Mouse (Mus musculus) E14TG2a.4 (cell line): ENCODE measurements at regions not wholly inside any gene's neighbourhood (a gene's known extent, or its start where the extent isn't known, plus 50 kb on each side); places are given as distances from the start of the nearest gene placed in this dataset.

ENCODE experiments used
- H3K27me3 ChIP-seq: 2 replicates; pipeline ENCODE4 v1.6.1; 2014; ENCODE audit warnings: low read length, control low read depth; ENCODE audit not compliant: insufficient read depth
- H3K36me3 ChIP-seq: 2 replicates; pipeline ENCODE4 v1.6.1; 2014; ENCODE audit warnings: low read length, control low read depth; ENCODE audit not compliant: insufficient read depth
- H3K4me1 ChIP-seq: replicated peaks from 2 replicates; pipeline ENCODE4 v1.6.1; 2014; ENCODE audit warnings: low read depth, low read length, control low read depth
- H3K4me3 ChIP-seq: replicated peaks from 2 replicates; pipeline ENCODE4 v1.5.1; 2014; ENCODE audit warnings: mild to moderate bottlenecking, low read length
- H3K9me3 ChIP-seq: 2 replicates; pipeline ENCODE4 v1.6.1; 2014; ENCODE audit warnings: low read length, control low read depth
- CTCF ChIP-seq: conservative IDR thresholded peaks from 2 replicates; pipeline ENCODE4 v1.5.1; 2014; ENCODE audit warnings: low read length
- NANOG ChIP-seq: IDR thresholded peaks from 2 replicates; pipeline ENCODE4 v1.6.1; 2014; ENCODE audit warnings: borderline replicate concordance, low read length, mixed read lengths
- POU5F1 ChIP-seq: IDR thresholded peaks from 2 replicates; pipeline ENCODE4 v1.6.1; 2014; ENCODE audit warnings: low read length, borderline replicate concordance

- TF ChIP-seq NANOG: no peak
- H3K9me3 ChIP-seq: no peaks in the 10 kb centered on the region
- H3K36me3 ChIP-seq: no peaks in the 10 kb centered on the region
- no peak overlapping the region for H3K4me3 ChIP-seq
- no peaks in the 10 kb centered on the region; the same call in 1 of the 2 replicates for H3K27me3 ChIP-seq
- peaks cover 10% of the 10 kb centered on the region for H3K4me1 ChIP-seq
Measured at GRCm38 (mm10) chr13:111962155-111962554, 153.4 kb upstream of the Map3k1 start.

- TF ChIP-seq POU5F1 (no peak), NANOG (no peak), CTCF (no peak)
- Histone ChIP-seq H3K27me3 (no peaks in the 10 kb centered on the region; the same call in 1 of the 2 replicates), H3K36me3 (no peaks in the 10 kb centered on the region), H3K4me3 (no peak overlapping the region), H3K9me3 (no peaks in the 10 kb centered on the region), H3K4me1 (peaks cover 10% of the 10 kb centered on the region)
Measured at GRCm38 (mm10) chr13:111966113-111966512, 157.3 kb upstream of the Map3k1 start.

- Histone ChIP-seq H3K4me3 (no peak overlapping the region), H3K9me3 (no peaks in the 10 kb centered on the region), H3K36me3 (no peaks in the 10 kb centered on the region), H3K27me3 (no peaks in the 10 kb centered on the region; the same call in 1 of the 2 replicates), H3K4me1 (peaks cover 10% of the 10 kb centered on the region)
- TF ChIP-seq NANOG (no peak), CTCF (no peak), POU5F1 (no peak)
Measured at GRCm38 (mm10) chr13:111966627-111967026, 157.8 kb upstream of the Map3k1 start.

DNA sequence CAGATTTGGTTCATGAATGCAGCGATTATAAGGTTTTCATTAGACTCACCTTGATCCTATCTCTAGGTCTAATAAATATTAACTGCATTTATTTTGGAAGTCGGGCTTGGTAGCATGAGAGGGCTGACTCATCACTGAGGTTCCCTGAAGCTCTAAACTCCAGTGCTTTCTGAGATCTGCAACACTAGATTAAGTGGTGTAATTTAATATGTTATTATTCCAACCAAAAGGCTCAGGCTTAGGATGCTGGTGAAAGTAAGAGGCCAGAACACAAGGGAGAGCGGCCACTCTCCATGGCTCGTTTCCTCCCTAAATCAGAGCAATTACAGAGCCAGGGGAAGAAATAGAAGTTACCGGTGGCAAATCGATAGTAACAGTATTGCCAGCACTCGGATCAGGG, 159.4 kb upstream of the Map3k1 start:
- H3K36me3 ChIP-seq: no peaks in the 10 kb centered on the region
- H3K4me3 ChIP-seq: no peak overlapping the region
- H3K4me1 ChIP-seq: peaks cover 10% of the 10 kb centered on the region
- TF ChIP-seq POU5F1 (no peak), CTCF (no peak), NANOG (no peak)
- 0 out of 2 replicates have a peak, but pooled peaks cover 3% of the 10 kb centered on the region for H3K9me3 ChIP-seq
- H3K27me3 ChIP-seq: no peaks in the 10 kb centered on the region; the same call in 1 of the 2 replicates

- TF ChIP-seq POU5F1 (no peak), NANOG (no peak), CTCF (no peak)
- Histone ChIP-seq H3K4me1 (peaks cover 18% of the 10 kb centered on the region), H3K36me3 (no peaks in the 10 kb centered on the region), H3K4me3 (no peak overlapping the region), H3K9me3 (0 out of 2 replicates have a peak, but pooled peaks cover 5% of the 10 kb centered on the region), H3K27me3 (peaks cover 8% of the 10 kb centered on the region; the same call in 1 of the 2 replicates)
Measured at GRCm38 (mm10) chr13:111974282-111974681, 165.5 kb upstream of the Map3k1 start.

DNA sequence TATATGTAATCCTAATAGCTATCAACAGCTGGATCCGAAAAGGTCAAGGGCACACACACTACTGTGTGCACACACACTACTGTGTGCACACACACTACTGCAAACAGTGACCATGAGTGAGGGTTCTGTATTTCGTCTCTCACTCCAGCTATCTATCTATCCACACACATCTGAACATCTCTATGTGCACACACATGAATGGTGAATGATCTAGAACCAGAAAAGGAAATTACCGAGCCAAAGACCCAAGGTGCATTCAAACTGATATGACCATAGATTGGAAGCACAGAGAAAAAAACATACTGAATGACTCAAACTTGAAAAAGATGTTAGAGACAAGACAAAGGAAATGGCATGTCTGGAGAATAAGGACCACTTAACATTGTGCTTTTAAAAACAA, 166.8 kb upstream of the Map3k1 start:
- H3K4me3 ChIP-seq: no peak overlapping the region
- H3K27me3 ChIP-seq: peaks cover 8% of the 10 kb centered on the region; the same call in 1 of the 2 replicates
- TF ChIP-seq POU5F1 (no peak), NANOG (no peak), CTCF (no peak)
- 0 out of 2 replicates have a peak, but pooled peaks cover 5% of the 10 kb centered on the region for H3K9me3 ChIP-seq
- H3K36me3 ChIP-seq: no peaks in the 10 kb centered on the region
- peaks cover 30% of the 10 kb centered on the region for H3K4me1 ChIP-seq

GRCm38 (mm10) chr13:111977769-111978674, 169.2 kb upstream of the Map3k1 start:
- H3K9me3 ChIP-seq: 0 out of 2 replicates have a peak, but pooled peaks cover 2% of the 10 kb centered on the region
- peak overlapping the region; percentile 64 for H3K4me3 ChIP-seq
- no peaks in the 10 kb centered on the region for H3K36me3 ChIP-seq
- H3K27me3 ChIP-seq: peaks cover 10% of the 10 kb centered on the region; the same call in 1 of the 2 replicates
- peaks cover 30% of the 10 kb centered on the region for H3K4me1 ChIP-seq
- TF ChIP-seq POU5F1: no peak
- TF ChIP-seq CTCF: no peak
- no peak for TF ChIP-seq NANOG

DNA sequence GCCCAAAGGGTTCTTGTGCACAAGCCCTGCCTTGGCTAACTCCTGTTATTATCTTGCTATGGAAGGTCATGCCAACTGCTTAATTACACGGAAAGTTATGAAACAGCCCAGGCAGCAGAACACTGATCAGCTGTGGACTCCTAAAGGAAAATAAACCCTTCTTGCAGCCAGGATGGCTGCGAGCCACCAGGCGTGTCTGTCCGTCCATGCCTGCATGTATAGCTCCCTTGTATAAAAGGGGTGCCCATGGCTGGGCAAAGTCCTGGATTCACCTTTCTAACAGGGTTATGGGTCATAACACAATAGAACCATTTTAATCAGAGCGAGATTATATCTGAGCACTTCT, 169.9 kb upstream of the Map3k1 start:
- Histone ChIP-seq H3K36me3 (no peaks in the 10 kb centered on the region), H3K9me3 (0 out of 2 replicates have a peak, but pooled peaks cover 2% of the 10 kb centered on the region), H3K4me3 (peak overlapping the region; percentile 64), H3K27me3 (peaks cover 10% of the 10 kb centered on the region; the same call in 1 of the 2 replicates), H3K4me1 (peaks cover 30% of the 10 kb centered on the region)
- TF ChIP-seq CTCF (no peak), NANOG (no peak), POU5F1 (no peak)
